Mouse (Mus musculus) heart, adult 9 months (tissue): Measurements from ENCODE around the gene Iqsec2.

Experiments used
- DNase-seq, 2 experiments: peaks; one replicate each; pipeline ENCODE4 v3.0.0; 2022; ENCODE audit warnings: low spot score in 2 of 2

The Iqsec2 gene

GRCm38 (mm10) chrX:152143941-152144741 is at the start of gene Iqsec2:
TSS of gene Iqsec2 (plus strand) at chrX:152144268.
- peak in 1 of 2 experiments; percentile 29 for DNase-seq

- DNase-seq = no peak
Measured at GRCm38 (mm10) chrX:152097572-152097971, 46.5 kb upstream of the Iqsec2 start.

GRCm38 (mm10) chrX:152121687-152122086 is 22.4 kb upstream of the Iqsec2 start:
- no peak for DNase-seq

- DNase-seq = no peak
Measured at GRCm38 (mm10) chrX:152130777-152131176, 13.3 kb upstream of the Iqsec2 start.

GRCm38 (mm10) chrX:152132029-152132428 is 12.0 kb upstream of the Iqsec2 start:
- DNase-seq = no peak

GRCm38 (mm10) chrX:152135195-152135594 is 8.9 kb upstream of the Iqsec2 start:
- no peak for DNase-seq

DNA sequence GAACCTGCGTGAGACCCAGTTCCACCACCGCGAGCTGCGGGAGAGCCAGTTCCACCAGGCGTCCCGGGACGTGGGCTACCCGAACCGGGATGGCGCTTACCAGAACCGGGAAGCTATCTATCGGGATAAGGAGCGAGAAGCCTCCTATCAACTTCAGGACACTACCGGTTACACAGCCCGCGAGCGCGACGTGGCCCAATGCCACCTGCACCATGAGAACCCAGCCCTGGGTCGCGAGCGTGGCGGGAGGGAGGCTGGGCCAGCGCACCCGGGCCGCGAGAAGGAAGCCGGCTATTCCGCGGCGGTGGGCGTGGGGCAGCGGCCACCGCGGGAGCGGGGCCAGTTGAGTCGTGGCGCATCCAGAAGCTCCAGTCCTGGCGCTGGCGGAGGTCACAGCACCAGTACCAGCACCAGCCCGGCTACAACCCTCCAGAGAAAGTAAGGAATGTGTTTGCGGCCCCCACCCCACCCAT is 710 bp downstream of the Iqsec2 start:
- no peak for DNase-seq

GRCm38 (mm10) chrX:152146150-152146549 is 2.1 kb downstream of the Iqsec2 start:
- no peak for DNase-seq

DNA sequence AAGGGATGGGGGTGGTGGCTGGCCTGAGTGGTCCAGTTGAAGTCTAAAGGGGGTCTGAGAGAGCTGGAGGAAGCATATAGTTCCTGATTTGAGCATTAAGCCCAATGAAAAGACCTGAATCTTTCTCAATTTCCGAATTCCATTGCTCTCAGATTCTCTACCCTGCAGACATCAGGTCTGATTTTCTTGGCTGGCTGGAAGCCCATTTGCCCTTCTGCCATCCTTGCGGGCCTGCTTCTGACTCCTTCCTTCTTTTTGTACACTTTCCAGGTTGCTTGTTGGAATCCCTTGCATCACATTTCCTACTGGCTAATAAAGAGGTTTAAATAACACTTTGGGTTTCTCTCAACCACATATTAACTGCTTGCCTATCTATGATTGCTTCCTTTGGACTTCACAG is 2.6 kb downstream of the Iqsec2 start:
- DNase-seq = no peak

DNA sequence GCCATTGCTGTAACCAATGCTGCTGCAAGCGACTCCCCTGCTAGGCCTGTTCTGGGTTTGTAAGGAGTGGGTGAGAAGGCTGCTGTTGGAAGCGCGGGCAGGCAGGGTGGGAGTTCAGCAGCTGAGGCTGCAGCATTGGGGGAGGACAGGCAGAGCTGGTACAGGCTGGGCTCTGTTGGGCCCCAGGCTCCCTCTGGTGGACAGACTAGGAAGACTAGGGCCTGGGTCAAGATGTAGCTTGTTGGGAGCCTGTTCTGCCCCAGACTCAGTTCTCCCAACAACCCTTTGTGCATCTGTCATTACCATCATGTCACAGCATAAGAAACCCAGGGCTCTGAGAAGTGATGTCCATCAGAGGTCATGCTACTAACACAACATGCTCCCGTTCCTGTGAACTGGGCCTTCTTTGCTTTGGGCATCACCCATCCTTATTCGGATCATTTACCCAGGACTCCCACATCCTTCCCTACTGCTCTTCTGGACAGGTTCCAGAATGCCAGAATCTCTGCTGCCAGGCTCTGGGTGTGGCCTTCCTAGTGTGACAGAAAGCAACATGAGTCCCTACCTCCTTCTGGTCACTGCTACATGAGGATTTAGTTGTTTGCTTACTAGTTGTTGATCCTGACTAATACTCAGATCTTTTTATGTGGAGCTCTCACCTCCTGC is 3.5 kb downstream of the Iqsec2 start:
- DNase-seq = peak in 1 of 2 experiments; percentile 70

DNA sequence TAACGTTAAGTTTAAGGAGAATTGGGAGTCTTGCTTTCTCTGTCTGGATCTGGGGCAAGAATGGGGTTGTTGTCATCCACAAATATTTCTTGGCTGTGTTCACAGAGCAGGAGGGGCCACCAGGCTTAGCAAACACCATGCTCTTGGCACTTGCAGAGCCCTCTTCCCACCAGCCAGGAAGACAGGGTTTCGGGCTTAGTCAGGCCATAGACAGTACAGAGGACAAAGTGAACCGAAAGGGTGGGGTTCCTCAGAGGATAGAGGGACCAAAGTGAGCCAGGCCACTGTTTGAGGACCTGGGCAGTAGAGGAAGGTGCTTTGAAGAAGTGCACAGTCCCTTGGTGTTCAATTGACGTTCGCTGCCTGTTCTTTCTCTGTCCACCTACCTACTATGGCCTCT is 4.6 kb downstream of the Iqsec2 start:
- no peak for DNase-seq

GRCm38 (mm10) chrX:152151709-152152108 is 7.6 kb downstream of the Iqsec2 start:
- peak in 1 of 2 experiments; percentile 63 for DNase-seq

- DNase-seq = no peak
Measured at GRCm38 (mm10) chrX:152158294-152158693, 14.2 kb downstream of the Iqsec2 start.

GRCm38 (mm10) chrX:152161404-152161803 is 17.3 kb downstream of the Iqsec2 start:
- DNase-seq = no peak

DNA sequence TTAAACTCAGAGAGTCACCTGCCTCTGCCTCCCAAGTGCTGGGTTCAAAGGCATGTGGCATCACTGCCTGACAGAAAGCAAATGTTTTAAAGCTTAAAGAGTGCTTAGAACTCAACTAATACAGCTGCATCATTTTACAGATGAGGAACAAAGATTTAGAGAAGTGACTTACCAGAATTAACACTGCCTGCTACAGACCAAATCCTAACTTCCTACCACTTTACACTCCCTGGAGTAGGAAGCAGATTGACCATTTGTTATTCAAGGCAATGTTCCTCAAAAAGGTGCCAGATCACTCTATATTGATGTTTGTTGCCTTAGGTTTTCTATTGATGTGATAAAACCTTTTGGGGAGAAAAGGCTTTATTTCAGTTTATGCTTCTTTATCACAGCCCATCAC is 20.0 kb downstream of the Iqsec2 start:
- DNase-seq = no peak

- no peak for DNase-seq
Measured at GRCm38 (mm10) chrX:152166161-152166560, 22.1 kb downstream of the Iqsec2 start.

GRCm38 (mm10) chrX:152168521-152168920 is 24.5 kb downstream of the Iqsec2 start:
- DNase-seq = no peak

GRCm38 (mm10) chrX:152171041-152172026 is 27.3 kb downstream of the Iqsec2 start:
- peak; percentile 55 to 58 for DNase-seq

GRCm38 (mm10) chrX:152172487-152172935 is 28.4 kb downstream of the Iqsec2 start:
- DNase-seq = peak; percentile 76 to 86

GRCm38 (mm10) chrX:152175284-152175683 is 31.2 kb downstream of the Iqsec2 start:
- peak in 1 of 2 experiments; percentile 48 for DNase-seq

GRCm38 (mm10) chrX:152177897-152178296 is 33.8 kb downstream of the Iqsec2 start:
- DNase-seq = no peak
